In genomic region chr2:127272806-127273205, GRCm38 (mm10) we compare ENCODE assay signal across 26 mouse cellular contexts. TPM values are rescaled to one million over a fixed set of nuclear protein-coding genes. Genes with fewer than 3 reads are reported as not detected.
DNase-seq lines count a peak whose midpoint lies in the region; ATAC-seq and TF ChIP-seq lines count a peak whose summit lies in the region.
"Had no signal": no experiment of that assay in that cellular context is flagged by ENCODE, and none has a peak within 500 bp of the region (broad histone marks: within the 10 kb centered on the region; RNA-seq: fewer than 3 reads in every experiment).

No protein-coding gene starts in this region.

- ATAC-seq in intestine, postnatal 0 days, result no peak
- ATAC-seq in intestine, embryonic 15.5 days, result no peak
- ATAC-seq in liver, embryonic 15.5 days (ENCODE audit: insufficient read depth), result no peak
- no peak for ATAC-seq in kidney, embryonic 14.5 days (ENCODE audit: low FRiP score, low TSS enrichment)
- ATAC-seq: forebrain, embryonic 16.5 days; lung, postnatal 0 days; midbrain, embryonic 15.5 days; Patski had no signal

- H3K9ac ChIP-seq in intestine, postnatal 0 days (ENCODE audit: low read depth, low read length), result no peak overlapping the region
- H3K9ac ChIP-seq in intestine, embryonic 15.5 days, result no peak overlapping the region
- H3K9ac ChIP-seq in liver, embryonic 15.5 days, result no peak overlapping the region
- no peak overlapping the region for H3K9ac ChIP-seq in kidney, embryonic 14.5 days (ENCODE audit: low read depth, low read length)
- H3K9ac ChIP-seq: embryonic facial prominence, embryonic 13.5 days; limb, embryonic 12.5 days; midbrain, embryonic 15.5 days had no signal

- 96% methylated on average over 3 of the region's 3 CpGs for WGBS in intestine, postnatal 0 days
- WGBS in intestine, embryonic 15.5 days, result 94% methylated on average over 3 of the region's 3 CpGs
- WGBS in bone marrow, adult 2 months, result 86% methylated on average over 3 of the region's 3 CpGs
- 86% methylated on average over 3 of the region's 3 CpGs for WGBS in liver, embryonic 15.5 days (ENCODE audit: insufficient replicate concordance)
- 97% methylated on average over 3 of the region's 3 CpGs for WGBS in kidney, embryonic 14.5 days

- 0 out of 2 replicates have a peak overlapping the region, but pooled peaks have one; percentile 1 for H3K4me2 ChIP-seq in intestine, postnatal 0 days (replicated peaks; ENCODE audit: low read depth)
- H3K4me2 ChIP-seq in intestine, embryonic 15.5 days (replicated peaks), result no peak overlapping the region
- H3K4me2 ChIP-seq in liver, embryonic 15.5 days, result peak overlapping the region; percentile 11; the same call in 1 of the 2 replicates
- no peak overlapping the region for H3K4me2 ChIP-seq in kidney, embryonic 14.5 days (replicated peaks; ENCODE audit: low read depth, low read length)
- H3K4me2 ChIP-seq: embryonic facial prominence, embryonic 13.5 days; limb, embryonic 12.5 days; midbrain, embryonic 15.5 days had no signal

- no peak for DNase-seq in gastrocnemius, adult 2 months
- DNase-seq in gastrocnemius, postnatal 4 days (ENCODE audit: low spot score in 2 of 2), result no peak
- DNase-seq in kidney, adult 18-20 months, result no peak
- DNase-seq: adrenal gland, postnatal 14 days; cerebellum, adult 11-12 months; cerebellum, postnatal 10 days; gastrocnemius, postnatal 10 days; kidney, adult 11 months; kidney, postnatal 36 days; lung, adult 18-20 months had no signal

- no peaks in the 10 kb centered on the region for H3K27me3 ChIP-seq in intestine, postnatal 0 days (replicated peaks; ENCODE audit: control insufficient read depth, insufficient read depth, low read length)
- H3K27me3 ChIP-seq in intestine, embryonic 15.5 days (replicated peaks), result no peaks in the 10 kb centered on the region
- H3K27me3 ChIP-seq in liver, embryonic 15.5 days, result no peaks in the 10 kb centered on the region
- H3K27me3 ChIP-seq in kidney, embryonic 14.5 days (ENCODE audit: control insufficient read depth, insufficient read depth, low read length), result no peaks in the 10 kb centered on the region
- H3K27me3 ChIP-seq: embryonic facial prominence, embryonic 13.5 days; limb, embryonic 12.5 days; midbrain, embryonic 15.5 days; Patski had no signal

- no peaks in the 10 kb centered on the region for H3K9me3 ChIP-seq in intestine, postnatal 0 days (ENCODE audit: control insufficient read depth)
- no peaks in the 10 kb centered on the region for H3K9me3 ChIP-seq in intestine, embryonic 15.5 days
- no peaks in the 10 kb centered on the region for H3K9me3 ChIP-seq in liver, embryonic 15.5 days (replicated peaks)
- H3K9me3 ChIP-seq in kidney, embryonic 14.5 days (ENCODE audit: control insufficient read depth, low read length), result no peaks in the 10 kb centered on the region
- H3K9me3 ChIP-seq: embryonic facial prominence, embryonic 13.5 days; forebrain, embryonic 10.5 days; heart, embryonic 10.5 days; limb, embryonic 12.5 days; midbrain, embryonic 15.5 days had no signal

- no peak for TF ChIP-seq CTCF in gastrocnemius, adult 2 months (IDR thresholded peaks at IDR 0.05)
- TF ChIP-seq CTCF in intestine, postnatal 0 days (IDR thresholded peaks at IDR 0.05; ENCODE audit: low read depth), result no peak
- no peak for TF ChIP-seq CTCF in bone marrow, adult 2 months (IDR thresholded peaks at IDR 0.05; ENCODE audit: control insufficient read depth, insufficient read depth, low read length)

- intact Hi-C loops in gastrocnemius, adult 2 months (cut with DNase I), result no loop called here

- H3K4me3 ChIP-seq in gastrocnemius, adult 2 months, result peak overlapping the region; percentile 100
- no peak overlapping the region for H3K4me3 ChIP-seq in intestine, postnatal 0 days (ENCODE audit: low read depth, low read length)
- H3K4me3 ChIP-seq in intestine, embryonic 15.5 days (replicated peaks), result no peak overlapping the region
- H3K4me3 ChIP-seq in bone marrow, adult 2 months (replicated peaks; ENCODE audit: control insufficient read depth, low read depth, low read length), result no peak overlapping the region
- no peak overlapping the region for H3K4me3 ChIP-seq in liver, embryonic 15.5 days (replicated peaks)
- H3K4me3 ChIP-seq in kidney, embryonic 14.5 days (ENCODE audit: low read length), result no peak overlapping the region
- H3K4me3 ChIP-seq: embryonic facial prominence, embryonic 13.5 days; forebrain, embryonic 10.5 days; heart, embryonic 10.5 days; layer of hippocampus, adult 2 months; left cerebral cortex, adult 2 months; limb, embryonic 12.5 days; midbrain, embryonic 15.5 days had no signal

- H3K36me3 ChIP-seq in intestine, postnatal 0 days (ENCODE audit: control insufficient read depth, insufficient read depth), result no peaks in the 10 kb centered on the region
- 0 out of 2 replicates have a peak, but pooled peaks cover 4% of the 10 kb centered on the region for H3K36me3 ChIP-seq in intestine, embryonic 15.5 days
- 0 out of 2 replicates have a peak, but pooled peaks cover 7% of the 10 kb centered on the region for H3K36me3 ChIP-seq in liver, embryonic 15.5 days (replicated peaks)
- H3K36me3 ChIP-seq in kidney, embryonic 14.5 days (ENCODE audit: control insufficient read depth, insufficient read depth, low read length), result no peaks in the 10 kb centered on the region
- H3K36me3 ChIP-seq: midbrain, embryonic 15.5 days had no signal

- no peak for TF ChIP-seq POLR2A in bone marrow, adult 2 months (IDR thresholded peaks at IDR 0.05; ENCODE audit: borderline replicate concordance, control insufficient read depth, low read depth, low read length)

- H3K4me1 ChIP-seq in intestine, postnatal 0 days (replicated peaks; ENCODE audit: control insufficient read depth, insufficient read depth, low read length), result no peaks in the 10 kb centered on the region
- 0 out of 2 replicates have a peak, but pooled peaks cover 3% of the 10 kb centered on the region for H3K4me1 ChIP-seq in intestine, embryonic 15.5 days (replicated peaks)
- peaks cover 3% of the 10 kb centered on the region for H3K4me1 ChIP-seq in bone marrow, adult 2 months (ENCODE audit: control insufficient read depth, insufficient read depth, low read length)
- H3K4me1 ChIP-seq in liver, embryonic 15.5 days (replicated peaks), result peaks cover 51% of the 10 kb centered on the region
- H3K4me1 ChIP-seq in kidney, embryonic 14.5 days (ENCODE audit: control insufficient read depth, insufficient read depth, low read length), result peaks cover 12% of the 10 kb centered on the region; the same call in 1 of the 2 replicates

- H3K27ac ChIP-seq in gastrocnemius, adult 2 months, result peak overlapping the region; percentile 99
- H3K27ac ChIP-seq in intestine, postnatal 0 days (ENCODE audit: low read depth, low read length), result no peak overlapping the region
- no peak overlapping the region for H3K27ac ChIP-seq in intestine, embryonic 15.5 days
- peak overlapping the region; percentile 48; the same call in 1 of the 2 replicates for H3K27ac ChIP-seq in bone marrow, adult 2 months (ENCODE audit: control insufficient read depth, insufficient read depth, low read depth, low read length, poor library complexity)
- no peak overlapping the region for H3K27ac ChIP-seq in liver, embryonic 15.5 days (replicated peaks)
- H3K27ac ChIP-seq in kidney, embryonic 14.5 days (ENCODE audit: low read depth, low read length), result no peak overlapping the region
- H3K27ac ChIP-seq: embryonic facial prominence, embryonic 13.5 days; forebrain, embryonic 10.5 days; heart, embryonic 10.5 days; layer of hippocampus, adult 2 months; left cerebral cortex, adult 2 months; limb, embryonic 12.5 days; macrophage; midbrain, embryonic 15.5 days had no signal

RNA-seq across cellular contexts. Expression of gene Stard7, which starts 2.8 kb away (rescaled TPM):
- 100 to 1,000 TPM in 1 of 2 experiments, 10 to 100 TPM in 1; 88.9 to 152 TPM for total RNA-seq in gastrocnemius, adult 2 months (2021)
- total RNA-seq in gastrocnemius, postnatal 4 days (2021), result 100 to 1,000 TPM; 108 to 129 TPM
- 51.7 and 53.7 TPM in 2 replicates for polyA plus RNA-seq in intestine, postnatal 0 days (2015; fragmentation: Nextera tagmentation; extraction: Ambion mirVana)
- 89.1 and 89.5 TPM in 2 replicates for polyA plus RNA-seq in intestine, embryonic 15.5 days (2015; fragmentation: Nextera tagmentation; extraction: Ambion mirVana)
- polyA plus RNA-seq in bone marrow, adult 2 months (2011; ENCODE audit: insufficient read depth, insufficient read length, low replicate concordance, missing spikeins), result 23.7 and 25.4 TPM in 2 replicates
- polyA plus RNA-seq in liver, embryonic 15.5 days (2015; fragmentation: Nextera tagmentation; extraction: Ambion mirVana), result 37.5 and 40.0 TPM in 2 replicates
- polyA plus RNA-seq in kidney, embryonic 14.5 days (2014; fragmentation: Nextera tagmentation; extraction: Ambion mirVana), result 53.0 and 102 TPM in 2 replicates

RNA-seq across cellular contexts. Expression of gene Tmem127, which starts 25.1 kb away (rescaled TPM):
- 10 to 100 TPM; 21.6 to 24.3 TPM for total RNA-seq in gastrocnemius, adult 2 months (2021)
- total RNA-seq in gastrocnemius, postnatal 4 days (2021), result 10 to 100 TPM; 47.9 to 48.5 TPM
- polyA plus RNA-seq in intestine, postnatal 0 days (2015; fragmentation: Nextera tagmentation; extraction: Ambion mirVana), result 32.8 and 35.6 TPM in 2 replicates
- polyA plus RNA-seq in intestine, embryonic 15.5 days (2015; fragmentation: Nextera tagmentation; extraction: Ambion mirVana), result 28.3 and 28.5 TPM in 2 replicates
- polyA plus RNA-seq in bone marrow, adult 2 months (2011; ENCODE audit: insufficient read depth, insufficient read length, low replicate concordance, missing spikeins), result 16.0 and 27.7 TPM in 2 replicates
- 12.1 and 12.2 TPM in 2 replicates for polyA plus RNA-seq in liver, embryonic 15.5 days (2015; fragmentation: Nextera tagmentation; extraction: Ambion mirVana)
- 13.5 and 19.8 TPM in 2 replicates for polyA plus RNA-seq in kidney, embryonic 14.5 days (2014; fragmentation: Nextera tagmentation; extraction: Ambion mirVana)

RNA-seq across cellular contexts. Expression of gene Ciao1, which starts 25.2 kb away (rescaled TPM):
- total RNA-seq in gastrocnemius, adult 2 months (2021), result 10 to 100 TPM; 48.4 to 53.4 TPM
- 10 to 100 TPM; 51.0 to 55.2 TPM for total RNA-seq in gastrocnemius, postnatal 4 days (2021)
- polyA plus RNA-seq in intestine, postnatal 0 days (2015; fragmentation: Nextera tagmentation; extraction: Ambion mirVana), result 38.3 and 39.3 TPM in 2 replicates
- polyA plus RNA-seq in intestine, embryonic 15.5 days (2015; fragmentation: Nextera tagmentation; extraction: Ambion mirVana), result 60.2 and 60.9 TPM in 2 replicates
- 24.9 and 26.9 TPM in 2 replicates for polyA plus RNA-seq in bone marrow, adult 2 months (2011; ENCODE audit: insufficient read depth, insufficient read length, low replicate concordance, missing spikeins)
- 39.9 and 40.7 TPM in 2 replicates for polyA plus RNA-seq in liver, embryonic 15.5 days (2015; fragmentation: Nextera tagmentation; extraction: Ambion mirVana)
- 60.1 and 62.5 TPM in 2 replicates for polyA plus RNA-seq in kidney, embryonic 14.5 days (2014; fragmentation: Nextera tagmentation; extraction: Ambion mirVana)

Comparison
In these comparisons a context has a peak if more than half of its experiments do, and no peak if none do; other contexts are left out.
1. H3K4me2 ChIP-seq: peak in intestine, postnatal 0 days (single experiment) and liver, embryonic 15.5 days (single experiment); none in intestine, embryonic 15.5 days (single experiment) and kidney, embryonic 14.5 days (single experiment).
2. H3K27ac ChIP-seq: peak in gastrocnemius, adult 2 months (single experiment) and bone marrow, adult 2 months (single experiment); none in intestine, postnatal 0 days (single experiment), intestine, embryonic 15.5 days (single experiment), liver, embryonic 15.5 days (single experiment) and kidney, embryonic 14.5 days (single experiment).